Mouse (Mus musculus) layer of hippocampus, adult 9-11 months (tissue): ENCODE measurements at regions not wholly inside any gene's neighbourhood (a gene's known extent, or its start where the extent isn't known, plus 50 kb on each side); places are given as distances from the start of the nearest gene placed in this dataset.

Experiments
- DNase-seq: peaks from one replicate; pipeline ENCODE4 v3.0.0; 2022

DNA sequence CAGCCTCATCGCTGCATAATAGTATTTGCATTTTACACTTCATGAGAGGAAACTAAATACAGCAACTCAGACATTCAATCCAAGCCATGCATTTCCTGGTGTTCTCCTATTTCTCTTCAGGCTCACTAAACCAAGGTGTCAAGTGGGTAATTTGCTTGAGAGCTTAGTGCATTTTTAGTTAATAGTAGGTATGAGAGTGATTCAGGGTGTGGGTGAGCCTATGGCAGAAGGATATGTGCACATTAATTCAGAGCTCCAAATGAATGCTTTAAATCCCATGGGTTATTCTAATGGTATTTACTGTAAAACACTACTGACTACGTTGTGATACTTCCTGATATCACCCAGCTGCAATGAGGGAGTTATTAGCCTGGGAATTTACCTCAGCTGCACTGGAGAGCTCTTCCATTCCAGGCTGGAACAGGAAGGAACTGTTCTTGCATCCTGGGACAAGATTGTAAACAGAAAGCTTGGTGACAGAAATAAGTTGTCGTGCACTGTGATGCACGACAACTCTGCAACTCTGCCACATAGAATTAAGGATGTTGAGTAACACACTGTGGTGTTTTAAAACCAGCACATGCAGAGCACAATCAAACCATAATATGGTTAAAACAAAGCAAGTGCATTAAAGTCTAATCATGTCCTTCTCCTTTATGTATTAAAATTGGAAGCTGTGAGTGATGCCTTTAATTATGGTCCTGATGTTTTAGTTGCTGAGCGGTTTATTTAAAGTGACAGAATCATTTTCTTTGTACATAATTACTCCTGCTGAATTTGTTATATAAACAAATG lies 170.4 kb upstream of the Setmar start:
- no peak for DNase-seq

DNA sequence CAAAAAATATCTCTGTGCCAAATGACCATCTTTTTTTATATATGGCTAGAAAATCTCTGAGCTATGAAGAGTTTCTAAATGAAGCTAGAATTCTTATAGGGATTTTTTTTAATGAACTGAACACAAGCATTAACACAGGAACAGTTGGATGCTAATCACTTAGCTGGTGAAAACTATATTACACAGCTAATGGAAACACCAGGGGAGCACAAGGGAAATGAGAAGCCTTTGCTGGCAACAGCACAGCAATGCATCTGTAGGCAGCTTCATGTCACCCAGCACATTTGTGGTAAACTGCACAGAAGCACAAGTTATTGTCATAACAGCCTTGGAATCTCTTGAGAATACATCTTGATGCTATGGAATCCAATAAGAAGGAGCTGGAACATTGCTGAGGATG lies 154.3 kb upstream of the Setmar start:
- no peak for DNase-seq

DNA sequence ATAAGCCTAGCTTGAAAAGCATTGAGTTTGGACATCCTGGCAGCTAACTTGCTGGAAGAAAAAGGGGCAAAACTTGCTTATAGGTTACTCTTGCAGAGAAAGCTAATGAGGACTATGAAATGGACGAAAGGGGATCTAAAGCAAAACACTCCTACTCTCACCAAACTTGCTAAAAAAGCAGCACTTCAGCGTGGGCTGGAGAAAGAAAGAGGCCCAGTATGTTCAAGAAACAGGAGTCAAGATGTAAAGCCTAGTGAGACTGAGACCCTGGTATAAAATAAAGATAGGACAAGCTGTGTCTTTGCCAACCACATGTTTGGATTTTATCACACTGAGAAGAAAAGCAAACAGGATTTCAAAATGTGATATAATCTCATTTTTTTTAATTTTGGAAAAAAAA lies 153.5 kb upstream of the Setmar start:
- DNase-seq, result no peak

GRCm38 (mm10) chr6:107923528-107924199 lies 141.2 kb upstream of the Setmar start:
- no peak for DNase-seq

GRCm38 (mm10) chr6:107924200-107924735 lies 140.6 kb upstream of the Setmar start:
- DNase-seq, result no peak

DNA sequence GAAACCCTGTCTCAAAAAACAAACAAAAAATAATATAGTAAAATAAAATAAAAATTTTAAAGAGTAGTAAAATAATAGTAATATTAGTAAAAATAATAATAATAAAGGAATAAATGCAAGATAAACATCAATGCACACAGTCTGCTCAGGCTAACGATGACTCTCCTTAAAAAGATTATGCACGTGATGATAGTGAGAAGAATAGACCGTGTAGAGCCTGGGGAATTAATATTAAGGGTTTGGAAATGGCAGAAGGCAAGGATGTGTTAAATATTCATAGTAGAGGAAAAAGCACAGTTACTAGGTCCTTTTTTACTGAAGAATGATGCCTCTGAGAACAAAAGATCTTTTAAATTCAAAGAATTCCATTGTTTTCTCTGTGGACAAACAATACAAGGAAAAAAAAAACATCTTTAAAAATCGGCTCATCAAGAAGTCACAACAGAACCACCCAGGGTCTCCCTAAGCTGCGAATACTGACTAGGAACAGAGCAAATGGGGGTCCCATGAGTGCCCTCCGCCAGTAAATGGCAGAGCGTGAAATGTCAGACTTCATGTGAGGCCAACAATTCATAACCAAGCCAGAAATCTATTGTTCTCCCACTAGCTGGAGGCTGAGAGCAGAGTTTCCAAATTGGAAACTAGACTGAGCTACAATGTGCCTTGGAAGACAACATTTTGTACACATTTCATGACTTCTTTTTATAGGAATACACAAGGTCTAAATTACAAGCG lies 134.2 kb upstream of the Setmar start:
- no peak for DNase-seq

DNA sequence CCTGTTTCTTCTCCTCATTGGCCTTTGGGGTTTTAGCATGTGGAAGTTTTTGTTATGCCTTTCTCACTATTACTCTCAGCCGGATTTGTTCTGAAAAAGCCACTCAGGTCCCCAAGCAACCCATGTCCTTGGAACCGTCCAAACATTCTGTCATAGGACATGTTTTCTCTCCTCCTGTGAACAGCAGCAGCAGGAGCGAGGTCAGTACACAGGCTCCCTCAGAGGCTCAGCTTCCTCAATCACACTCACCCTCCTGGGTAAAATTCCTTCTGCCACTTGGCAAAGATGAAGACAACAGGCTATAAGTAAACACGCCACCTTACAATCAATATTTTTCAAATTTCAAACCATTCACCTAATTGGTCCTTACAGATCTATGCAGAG lies 133.7 kb upstream of the Setmar start:
- DNase-seq, result no peak

GRCm38 (mm10) chr6:107936075-107936635 lies 128.7 kb upstream of the Setmar start:
- peak; percentile 31 for DNase-seq

- no peak for DNase-seq
Measured at GRCm38 (mm10) chr6:107968694-107969093, 96.2 kb upstream of the Setmar start.

GRCm38 (mm10) chr6:107998921-107999690 lies 65.7 kb upstream of the Setmar start:
- DNase-seq, result peak; percentile 37

DNA sequence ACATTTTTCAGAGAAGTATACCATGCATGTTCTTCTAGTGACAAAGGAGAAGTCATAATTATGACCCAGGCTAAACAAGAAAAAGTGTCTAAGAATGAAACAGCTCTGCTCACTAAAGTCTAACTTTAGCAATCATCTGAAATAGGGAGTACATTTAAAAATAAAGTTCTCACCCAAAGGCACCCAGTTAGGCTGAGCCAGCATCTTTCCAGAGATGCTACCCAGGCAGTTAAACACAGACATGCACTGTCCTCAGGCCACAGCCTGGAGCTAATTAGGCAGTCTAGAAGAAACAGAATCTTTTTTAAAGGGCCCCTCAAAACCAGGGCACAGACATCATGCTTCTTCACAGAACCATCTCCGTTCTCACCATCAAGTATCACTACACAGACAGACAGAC lies 61.6 kb upstream of the Setmar start:
- DNase-seq, result no peak

GRCm38 (mm10) chr6:108008323-108008722 lies 56.5 kb upstream of the Setmar start:
- DNase-seq, result no peak
